Mouse (Mus musculus) left cerebral cortex, postnatal 25 days (tissue): Measurements from ENCODE around the gene Lgals3. TPM values are rescaled to one million over a fixed set of nuclear protein-coding genes. Genes with fewer than 3 reads are reported as not detected.
"Not testable (repeated sequence)": the region's sequence is repeated elsewhere in the genome, so short reads cannot be mapped to it uniquely, and the experiment has no call there.

Source experiments
- DNase-seq, 2 experiments: peaks; one replicate each; pipeline ENCODE4 v3.0.0; 2022; ENCODE audit warnings: low spot score in 2 of 2, mixed read lengths in 1 of 2
- intact Hi-C: fragments of 180-260 bp; cut with DNase I; formaldehyde crosslinking; loops from one replicate; pipeline ENCODE4 v1.15.1; 2025
- total RNA-seq, 2 experiments: library from RNA; stranded (reverse); gene quantifications; 2 replicates each; pipeline ENCODE4 v1.2.3; 2021

Lgals3 gene
- total RNA-seq: 1 to 10 TPM in 1 of 2 experiments, not detected in 1; 2.4 TPM

DNA sequence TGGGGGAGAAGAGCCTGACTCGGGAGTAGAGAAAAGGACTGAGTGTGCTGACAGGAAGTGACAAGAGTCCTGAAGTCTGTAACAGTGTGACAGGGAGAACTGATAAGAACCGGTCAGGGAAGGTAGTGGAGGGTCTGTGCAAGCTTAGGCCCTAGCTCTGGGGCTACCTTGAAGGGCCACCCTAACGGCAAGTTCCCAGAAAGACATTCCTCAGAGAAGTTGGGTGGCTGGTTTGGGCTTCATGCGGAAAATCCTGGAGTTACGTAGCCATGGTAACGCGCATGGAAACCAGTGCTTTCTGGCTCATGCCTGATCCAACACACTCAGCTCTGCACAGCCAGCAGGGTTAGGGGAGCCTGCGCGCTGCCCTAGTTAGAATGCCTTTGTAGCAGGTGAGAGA lies at the start of gene Lgals3:
Gene Lgals3, plus strand, starts transcription at position 291 of the 400 bp plus-strand sequence.
- intact Hi-C loops: no loop called here
- DNase-seq: peak; percentile 71 to 82

DNA sequence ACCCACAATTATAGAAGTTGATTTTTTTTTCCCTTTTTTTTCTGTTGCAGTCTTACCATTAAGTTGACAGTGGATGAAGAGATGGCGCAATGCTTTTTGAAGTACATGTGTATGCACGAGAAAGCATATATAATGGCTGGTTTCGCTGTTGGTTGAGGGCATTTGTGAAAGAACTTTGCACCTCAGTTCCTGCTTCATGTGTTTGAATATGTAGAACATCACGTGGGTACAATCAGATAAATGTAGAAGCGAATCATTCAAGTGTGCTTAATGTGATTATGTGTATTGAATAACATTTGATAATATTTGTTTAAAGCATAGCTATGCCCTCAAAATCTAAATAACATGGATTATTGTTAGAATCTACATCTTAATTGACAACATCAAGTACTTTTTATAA lies 48.2 kb upstream of the Lgals3 start:
- intact Hi-C loops: no loop called here

DNA sequence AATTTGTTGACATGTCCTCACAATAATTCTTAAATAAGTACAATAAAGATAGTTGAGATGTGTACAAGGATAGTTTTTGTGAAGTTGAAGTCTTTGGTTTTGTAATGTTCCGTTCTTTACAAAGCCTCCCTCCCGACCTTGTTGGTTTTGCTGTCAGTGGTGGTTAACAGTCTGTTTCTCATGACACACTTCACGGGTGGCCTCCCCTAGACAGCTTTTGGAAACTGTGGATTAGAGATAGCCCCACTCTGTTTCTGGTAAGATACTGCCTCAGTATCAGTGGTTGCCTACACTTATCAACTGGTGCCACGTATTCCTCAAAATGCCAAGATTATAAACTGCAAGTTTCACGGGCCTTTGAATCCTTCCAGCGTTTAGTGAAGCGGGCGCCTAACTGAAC lies 46.0 kb upstream of the Lgals3 start:
- DNase-seq, intact Hi-C loops: not testable (repeated sequence)

More for the DNA sequence above, 48.2 kb upstream of the Lgals3 start:
- no peak for DNase-seq

DNA sequence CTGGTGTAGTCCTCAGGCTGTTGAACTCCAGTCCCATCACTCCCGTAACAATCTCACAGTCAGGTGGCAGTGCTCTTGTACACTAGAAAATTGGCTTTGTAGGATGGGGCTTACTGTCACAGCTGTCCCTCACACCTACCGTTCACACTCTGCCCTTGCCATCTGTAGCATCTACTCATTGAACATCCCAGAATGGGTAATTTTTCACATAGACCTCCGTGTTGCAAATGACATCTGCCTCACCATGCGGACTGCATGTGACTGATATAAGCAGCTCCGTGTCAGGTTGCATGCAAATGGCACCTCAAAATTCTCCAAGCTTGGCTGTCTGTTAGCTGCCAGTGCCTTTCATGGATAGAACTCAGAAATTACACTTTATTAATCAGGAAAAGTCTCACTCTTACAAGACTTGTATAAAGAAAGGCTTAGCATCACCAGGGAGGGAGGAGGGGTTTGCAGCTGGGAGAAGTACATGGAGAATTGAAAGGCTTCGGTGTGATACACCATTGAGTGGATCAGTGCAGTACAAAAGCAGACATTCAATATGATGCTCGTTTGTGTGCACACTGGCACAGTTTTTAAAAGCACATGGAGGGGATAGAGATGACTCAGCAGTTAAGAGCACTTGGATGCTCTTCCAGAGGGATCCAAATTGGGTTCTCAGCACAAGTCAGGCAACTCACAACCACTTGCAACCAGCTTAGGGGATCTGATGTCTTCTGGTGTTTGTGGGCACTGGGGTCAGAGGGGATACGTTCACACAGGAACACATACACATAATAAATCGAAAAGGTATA lies 41.4 kb upstream of the Lgals3 start:
- intact Hi-C loops: no loop called here
- peak in 1 of 2 experiments; percentile 28 for DNase-seq

DNA sequence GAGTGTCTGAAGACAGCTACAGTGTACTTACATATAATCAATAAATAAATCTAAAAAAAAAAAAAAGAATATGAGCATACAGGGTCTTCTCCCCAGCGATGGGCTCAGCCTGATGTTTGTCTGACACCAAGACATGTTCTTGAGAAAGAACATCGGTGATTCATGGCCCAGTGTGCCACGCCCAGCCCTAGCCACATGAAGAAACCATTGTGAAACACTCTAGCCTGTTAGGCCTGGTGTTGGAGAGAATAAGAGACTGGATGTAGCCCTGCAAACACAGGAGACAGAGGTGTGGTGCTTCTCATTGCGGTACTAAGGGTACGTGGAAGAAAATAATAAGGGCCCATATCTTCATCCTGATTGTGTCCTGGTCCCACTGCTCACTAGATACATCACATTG lies 40.2 kb upstream of the Lgals3 start:
- intact Hi-C loops: no loop called here
- DNase-seq: no peak

DNA sequence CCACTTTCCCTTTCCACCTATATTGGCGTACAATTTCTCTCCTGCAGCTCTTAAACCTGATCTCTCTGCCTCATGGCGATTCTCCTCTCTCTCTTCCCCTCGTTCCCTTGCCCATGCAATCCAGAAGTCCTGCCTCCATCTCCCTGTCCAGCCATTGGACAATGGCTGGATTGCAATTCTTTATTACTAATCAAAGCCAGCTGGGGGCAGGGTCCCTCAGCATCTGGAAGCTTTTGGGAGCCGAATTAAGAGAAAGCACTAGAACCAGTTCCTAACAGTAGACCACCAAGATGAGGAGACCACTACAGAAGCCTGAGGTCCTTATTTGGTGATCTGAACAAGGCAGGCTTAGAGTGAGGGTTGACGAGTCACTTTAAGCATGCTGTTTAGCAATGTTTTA lies 35.6 kb upstream of the Lgals3 start:
- DNase-seq: no peak
- intact Hi-C loops: loop anchor here (5.0 kb wide), 1 partner anchor 200 kb away; no protein-coding TSS in a partner anchor

DNA sequence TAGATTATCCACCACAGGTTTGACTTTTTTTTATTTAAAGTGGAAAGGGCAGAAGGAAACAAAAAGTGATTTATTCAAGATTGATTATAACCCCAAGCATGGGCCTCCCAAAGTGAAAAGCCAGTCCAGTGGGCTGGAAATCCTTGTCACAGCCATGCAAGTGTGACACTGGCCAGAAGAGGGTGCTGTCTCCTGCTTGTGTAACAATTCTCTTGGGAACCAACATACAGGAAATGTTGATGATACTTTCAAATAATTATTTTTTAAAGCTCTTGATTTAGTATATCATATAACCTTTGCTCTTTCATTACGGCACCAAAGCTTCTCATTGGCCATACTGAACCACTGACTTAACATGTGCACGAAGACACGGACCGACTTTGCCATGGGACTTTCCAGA lies 32.7 kb upstream of the Lgals3 start:
- peak; percentile 75 to 77 for DNase-seq
- intact Hi-C loops: loop anchor here (1.0 to 5.0 kb wide), 2 partner anchors 60 to 197 kb away; no protein-coding TSS in a partner anchor

DNA sequence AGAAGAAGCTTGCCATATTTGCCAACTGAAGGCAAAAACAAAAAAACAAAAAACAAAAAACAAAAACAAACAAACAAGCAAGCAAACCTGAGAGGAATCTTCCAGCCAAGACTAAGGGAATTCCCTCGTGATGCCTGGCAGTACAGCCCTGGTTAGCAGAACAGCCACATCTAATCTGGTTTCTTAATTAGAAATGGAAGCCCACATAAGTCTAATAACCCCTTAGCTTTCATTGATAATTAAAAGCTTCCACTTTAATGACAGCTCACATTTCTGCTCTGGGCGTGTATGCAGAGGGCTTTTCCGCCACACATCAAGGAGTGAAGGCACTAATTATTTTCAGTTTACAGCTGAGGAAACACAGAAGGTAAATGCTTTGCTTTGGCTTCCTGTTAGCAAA lies 32.3 kb upstream of the Lgals3 start:
- intact Hi-C loops: loop anchor here (1.0 kb wide), 1 partner anchor 60 kb away; no protein-coding TSS in a partner anchor

DNA sequence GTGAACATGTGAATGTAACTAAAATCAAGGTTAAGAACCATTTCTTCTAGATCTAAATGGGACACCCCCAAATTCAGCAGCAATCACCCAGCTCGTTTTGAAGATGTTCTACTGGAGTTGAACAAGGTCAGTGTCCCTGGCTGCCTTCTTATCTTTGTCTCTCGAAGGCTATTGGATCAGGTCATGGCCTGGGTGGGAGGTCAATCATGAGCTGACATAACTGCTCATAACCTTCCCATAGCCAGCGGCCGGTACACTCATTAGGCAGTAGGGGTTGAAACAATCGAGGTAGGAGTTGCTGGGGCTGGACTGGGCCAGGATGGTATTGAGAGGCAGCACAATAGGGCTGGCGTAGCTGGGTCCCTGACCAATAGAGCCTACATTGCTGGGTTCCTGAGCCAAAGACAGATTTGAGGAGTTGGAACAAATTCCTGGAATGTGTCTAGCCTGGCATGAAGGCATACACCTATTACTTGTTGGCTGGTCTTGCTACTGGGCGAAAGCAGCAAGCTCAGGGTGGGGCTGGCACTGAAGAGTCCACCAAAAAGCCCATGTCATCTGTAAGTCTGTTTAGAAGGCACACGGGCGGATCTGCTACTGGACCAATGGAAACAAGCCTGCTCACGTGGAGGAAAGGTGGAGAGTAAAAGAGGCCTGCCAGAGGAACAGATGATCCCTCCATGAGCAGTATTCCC lies 27.2 kb upstream of the Lgals3 start:
- DNase-seq: no peak
- intact Hi-C loops: no loop called here

More for the DNA sequence above, 32.3 kb upstream of the Lgals3 start:
- no peak for DNase-seq

DNA sequence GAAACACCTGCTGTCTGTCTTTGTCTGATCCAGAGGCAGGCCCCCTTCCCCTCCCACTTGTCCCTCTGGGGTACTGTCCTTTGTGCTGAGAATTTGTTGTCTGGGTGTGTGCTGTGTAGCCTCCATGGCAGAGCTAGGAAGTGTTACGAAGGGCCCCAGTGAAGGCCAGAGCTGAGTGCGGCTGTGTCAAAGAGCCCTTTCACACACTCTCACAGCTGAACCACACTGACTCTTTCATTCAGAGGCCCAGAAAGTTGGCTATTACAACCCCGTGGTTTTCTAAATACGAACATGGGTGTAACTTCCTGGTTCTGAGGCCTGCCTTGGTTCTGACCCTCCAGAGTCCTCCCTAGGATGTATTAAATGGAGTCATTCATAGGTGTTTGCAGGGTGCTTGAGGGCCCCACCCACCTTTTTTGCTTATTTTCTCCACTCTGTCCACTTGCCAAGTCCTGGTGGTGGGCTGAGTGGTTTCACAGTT lies 25.7 kb upstream of the Lgals3 start:
- intact Hi-C loops: no loop called here

DNA sequence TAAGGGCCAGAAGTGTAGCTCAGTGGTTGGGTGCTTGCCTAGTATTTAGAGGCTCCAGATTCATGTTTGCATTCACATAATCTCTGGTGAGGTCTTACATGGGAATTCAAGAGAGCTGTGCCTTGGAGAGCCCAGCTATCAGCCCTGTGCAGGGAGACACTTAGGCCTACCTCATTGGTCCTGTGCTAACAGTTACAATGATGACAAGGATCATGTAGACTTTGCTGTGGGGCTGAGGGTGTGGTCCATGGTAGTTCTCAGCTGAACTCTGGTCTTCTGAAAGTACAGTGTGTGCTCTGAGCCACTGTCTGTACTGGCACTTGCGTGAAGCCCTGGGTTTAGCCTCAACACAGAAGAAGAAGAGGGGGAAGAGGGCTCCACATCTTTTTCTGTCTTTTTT lies 20.8 kb upstream of the Lgals3 start:
- no peak for DNase-seq
- intact Hi-C loops: no loop called here

More for the DNA sequence above, 25.7 kb upstream of the Lgals3 start:
- no peak for DNase-seq

DNA sequence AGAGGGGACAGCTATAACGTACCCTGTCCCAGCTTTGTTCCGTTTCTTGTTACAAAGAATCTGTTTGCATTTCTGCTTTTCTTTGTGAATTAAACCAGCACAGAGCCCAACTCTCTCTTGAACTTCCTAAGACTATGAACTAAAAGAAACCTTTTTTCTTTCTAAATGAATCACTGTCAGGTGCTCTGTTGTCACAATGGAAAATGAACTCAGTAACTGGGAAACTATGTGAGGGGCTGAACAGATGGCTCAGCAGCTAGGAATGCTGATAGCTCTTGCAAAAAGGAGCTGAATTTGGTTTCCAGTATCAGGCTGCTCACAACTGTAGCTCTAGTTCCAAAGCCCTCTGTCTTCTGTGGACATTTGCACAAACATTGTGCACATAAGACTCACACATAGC lies 16.6 kb upstream of the Lgals3 start:
- intact Hi-C loops: no loop called here
- DNase-seq: no peak

DNA sequence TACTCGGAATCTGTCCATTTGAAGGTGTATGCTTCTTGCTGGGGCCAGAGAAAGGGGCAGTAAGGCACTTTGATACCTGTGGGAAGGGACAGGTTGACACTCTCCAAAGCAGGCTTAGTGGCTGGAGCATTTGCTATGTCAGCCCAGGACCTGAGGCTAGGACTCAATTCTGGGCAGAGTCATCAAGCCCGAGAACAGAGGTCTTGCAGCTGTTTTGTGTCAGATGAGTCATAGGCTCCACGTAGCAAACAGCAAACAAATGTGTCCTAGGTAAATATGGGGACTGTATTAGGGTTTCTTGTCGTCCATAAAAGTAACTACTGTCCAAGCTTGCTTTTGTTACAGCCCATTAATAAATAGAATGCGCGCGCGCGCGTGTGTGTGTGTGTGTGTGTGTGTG lies 15.3 kb upstream of the Lgals3 start:
- no peak for DNase-seq
- intact Hi-C loops: no loop called here

DNA sequence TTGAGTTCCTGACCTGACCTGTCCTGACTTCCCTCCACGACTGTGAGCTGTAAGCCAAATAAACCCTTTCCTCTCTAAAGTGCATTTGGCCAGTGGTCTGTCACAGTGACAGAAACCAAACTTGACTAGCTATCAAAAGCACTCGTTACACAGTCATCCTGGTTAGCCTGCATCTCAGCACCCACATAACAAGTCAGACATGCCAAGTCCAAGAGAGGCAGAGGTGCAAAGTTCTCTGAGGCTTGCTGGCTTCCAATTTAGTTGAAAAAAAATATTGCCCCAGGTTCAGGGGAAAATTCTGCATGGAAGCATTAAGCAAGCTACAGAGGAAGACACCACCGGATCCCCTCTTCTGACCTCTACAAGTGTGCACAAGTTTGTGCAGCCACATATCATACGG lies 14.3 kb upstream of the Lgals3 start:
- intact Hi-C loops: no loop called here
- DNase-seq: no peak

DNA sequence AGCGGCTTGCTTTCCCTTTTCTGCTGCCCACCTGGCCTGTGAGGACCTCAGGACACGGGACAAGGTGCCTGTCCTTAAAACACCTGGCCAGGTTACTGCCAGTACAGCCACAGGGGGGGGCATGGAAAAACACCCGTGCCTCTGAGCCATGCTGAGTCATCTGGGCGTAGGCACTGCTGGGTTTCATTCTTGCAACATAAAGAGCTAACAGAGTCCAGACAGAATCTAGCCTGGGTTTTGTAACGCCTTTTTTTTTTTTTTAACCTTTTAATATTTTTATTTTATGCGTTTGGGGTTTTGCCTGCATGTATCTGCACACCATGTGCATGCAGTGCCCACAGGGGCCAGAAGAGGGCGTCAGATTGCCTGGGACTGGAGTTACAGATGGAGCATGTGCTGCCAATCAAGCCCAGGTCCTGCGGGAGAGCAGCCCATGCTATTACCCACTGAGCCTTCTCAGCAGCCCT lies 13.4 kb upstream of the Lgals3 start:
- intact Hi-C loops: no loop called here
- DNase-seq: peak in 1 of 2 experiments; percentile 58

DNA sequence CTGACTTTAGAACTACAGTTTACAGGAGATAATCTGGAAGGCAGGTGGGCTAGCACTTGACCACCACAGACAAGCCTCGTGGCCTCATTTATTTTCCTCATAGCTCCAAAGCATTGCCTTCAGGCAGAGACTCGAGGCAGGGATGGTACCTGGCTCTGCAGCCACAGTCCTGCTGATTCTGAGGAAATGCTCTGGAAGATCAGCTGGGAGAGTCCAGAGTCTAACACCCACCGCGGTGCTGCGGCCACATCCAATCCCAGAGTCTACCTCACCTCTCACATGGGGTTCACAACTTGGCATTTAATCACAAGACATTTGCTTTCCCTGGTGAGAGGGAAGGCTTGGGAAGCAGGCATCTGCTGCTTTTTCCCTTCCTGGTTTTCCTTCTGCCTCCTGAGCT lies 12.6 kb upstream of the Lgals3 start:
- DNase-seq: no peak
- intact Hi-C loops: no loop called here

DNA sequence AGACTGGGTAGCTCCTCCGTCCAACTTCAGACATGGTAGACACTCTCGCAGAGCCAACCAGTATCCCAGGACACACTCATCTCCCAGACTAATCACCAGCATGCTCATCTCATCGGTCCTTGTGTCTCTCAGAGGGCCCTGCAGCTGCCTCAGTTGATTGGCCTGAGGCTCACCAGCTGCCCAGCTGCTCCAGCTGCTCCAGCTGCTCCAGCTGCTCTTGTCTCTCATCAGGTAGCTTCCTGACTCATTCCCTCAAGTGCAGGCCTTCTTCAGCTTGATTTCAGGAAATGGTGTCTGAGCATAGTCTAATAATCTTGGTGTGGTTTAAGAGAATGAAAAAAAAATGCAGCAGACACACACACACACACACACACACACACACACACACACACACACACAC lies 10.9 kb upstream of the Lgals3 start:
- intact Hi-C loops: no loop called here
- DNase-seq: no peak

DNA sequence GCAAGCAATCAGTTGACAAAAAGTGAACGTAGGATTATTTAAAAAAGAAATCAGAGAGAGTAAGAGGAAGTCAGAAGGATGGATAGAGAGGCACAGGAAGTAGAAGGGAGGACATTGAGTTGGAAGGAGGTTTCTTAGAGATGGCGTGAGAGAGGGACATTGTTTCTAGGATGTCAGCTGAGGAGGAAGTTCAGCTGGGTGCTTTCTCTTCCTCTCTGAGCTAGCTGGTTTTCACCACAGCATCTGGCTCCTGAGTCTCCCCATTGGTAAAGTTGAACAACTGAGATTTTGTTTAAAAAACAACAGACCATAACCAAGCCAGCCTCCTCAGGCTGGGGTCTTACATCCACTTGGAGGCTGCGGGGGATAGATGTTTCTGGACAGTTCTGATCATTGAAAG lies 7.9 kb upstream of the Lgals3 start:
- no peak for DNase-seq

DNA sequence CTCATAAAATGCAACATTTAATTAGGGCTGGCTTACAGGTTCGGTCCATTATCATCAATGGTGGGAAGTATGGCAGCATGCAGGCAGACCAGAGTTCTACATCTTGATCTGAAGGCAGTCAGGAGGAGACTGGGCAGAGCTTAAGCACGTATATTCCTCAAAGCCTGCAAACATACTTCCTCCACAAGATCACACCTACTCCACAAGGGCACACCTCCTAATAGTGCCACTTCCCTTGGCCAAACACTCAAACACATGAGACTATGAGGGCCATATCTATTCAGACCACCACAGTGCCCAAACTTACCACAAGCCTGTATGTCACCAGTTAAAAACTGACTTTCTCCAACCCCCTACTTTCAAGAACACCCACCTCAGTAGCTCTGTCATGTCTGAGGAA lies 6.1 kb upstream of the Lgals3 start:
- intact Hi-C loops: no loop called here
- no peak for DNase-seq

More for the DNA sequence above, 7.9 kb upstream of the Lgals3 start:
- intact Hi-C loops: no loop called here

DNA sequence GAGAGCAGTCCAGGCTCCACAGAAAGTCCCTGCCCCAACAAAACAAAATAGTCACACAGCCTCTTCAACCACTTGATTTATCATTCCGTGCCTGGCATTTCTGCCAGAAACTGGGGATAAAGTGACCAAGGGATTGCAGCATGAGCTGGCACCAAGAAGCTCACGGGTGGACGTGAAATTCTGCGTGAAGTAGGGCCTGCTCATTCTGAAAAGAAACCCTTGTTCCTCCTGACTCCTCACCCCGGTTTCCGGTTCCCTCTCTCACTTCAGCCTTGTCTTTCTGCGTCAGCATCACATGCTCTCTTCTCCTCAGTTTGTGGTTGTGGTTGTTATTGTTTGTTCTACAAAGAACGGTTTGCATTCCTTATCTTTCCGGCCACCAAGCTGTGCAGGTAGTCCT lies 5.7 kb upstream of the Lgals3 start:
- intact Hi-C loops: no loop called here
- DNase-seq: peak in 1 of 2 experiments; percentile 30
